Mouse (Mus musculus): ENCODE data around the gene P2ry4.
A peak's percentile ranks its signal among the peaks of the same experiment; 100 is the strongest.

The P2ry4 gene

DNA sequence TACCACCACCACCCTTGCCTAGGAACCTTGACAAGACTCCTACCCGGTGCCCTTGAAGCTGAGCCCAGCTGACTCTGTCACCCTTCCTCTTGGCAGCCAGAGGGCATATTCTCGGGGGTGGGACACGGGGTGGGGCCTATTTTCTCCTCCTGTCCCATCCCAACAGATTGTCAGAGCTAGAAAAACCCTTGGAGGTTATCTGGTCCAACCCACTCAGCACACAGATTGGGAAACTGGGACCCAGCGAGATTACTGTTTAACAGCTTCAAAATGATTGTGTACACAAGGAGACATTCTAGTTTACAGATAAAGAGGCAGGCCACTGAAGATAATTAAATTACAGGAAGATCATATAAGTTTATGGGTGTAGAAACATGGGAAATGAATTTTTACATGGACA is at the start of gene P2ry4:
P2ry4 (minus strand) TSS at position 79 of the 400 bp plus-strand sequence.
- DNase-seq = no peak

DNA sequence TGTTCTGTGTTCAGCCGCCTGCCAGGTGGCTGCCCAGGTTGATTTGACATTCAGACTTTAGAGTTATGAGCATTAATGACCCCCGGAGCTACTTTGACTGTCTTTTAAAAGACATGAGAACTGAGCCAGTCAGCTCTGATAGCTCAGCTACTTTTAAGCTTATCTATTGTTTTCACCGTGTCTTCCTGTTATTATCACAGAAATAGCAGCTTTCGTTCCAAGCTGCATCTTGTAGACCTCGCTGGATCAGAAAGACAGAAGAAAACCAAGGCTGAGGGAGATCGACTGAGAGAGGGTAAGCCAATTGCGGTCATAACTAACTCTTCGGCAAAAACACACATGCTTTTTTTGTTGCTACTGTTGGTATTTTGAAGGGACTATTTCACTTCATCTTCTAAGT is 43.8 kb upstream of the P2ry4 start:
- DNase-seq = no peak

GRCm38 (mm10) chrX:100629076-100629475 is 34.4 kb upstream of the P2ry4 start:
- no peak for DNase-seq

DNA sequence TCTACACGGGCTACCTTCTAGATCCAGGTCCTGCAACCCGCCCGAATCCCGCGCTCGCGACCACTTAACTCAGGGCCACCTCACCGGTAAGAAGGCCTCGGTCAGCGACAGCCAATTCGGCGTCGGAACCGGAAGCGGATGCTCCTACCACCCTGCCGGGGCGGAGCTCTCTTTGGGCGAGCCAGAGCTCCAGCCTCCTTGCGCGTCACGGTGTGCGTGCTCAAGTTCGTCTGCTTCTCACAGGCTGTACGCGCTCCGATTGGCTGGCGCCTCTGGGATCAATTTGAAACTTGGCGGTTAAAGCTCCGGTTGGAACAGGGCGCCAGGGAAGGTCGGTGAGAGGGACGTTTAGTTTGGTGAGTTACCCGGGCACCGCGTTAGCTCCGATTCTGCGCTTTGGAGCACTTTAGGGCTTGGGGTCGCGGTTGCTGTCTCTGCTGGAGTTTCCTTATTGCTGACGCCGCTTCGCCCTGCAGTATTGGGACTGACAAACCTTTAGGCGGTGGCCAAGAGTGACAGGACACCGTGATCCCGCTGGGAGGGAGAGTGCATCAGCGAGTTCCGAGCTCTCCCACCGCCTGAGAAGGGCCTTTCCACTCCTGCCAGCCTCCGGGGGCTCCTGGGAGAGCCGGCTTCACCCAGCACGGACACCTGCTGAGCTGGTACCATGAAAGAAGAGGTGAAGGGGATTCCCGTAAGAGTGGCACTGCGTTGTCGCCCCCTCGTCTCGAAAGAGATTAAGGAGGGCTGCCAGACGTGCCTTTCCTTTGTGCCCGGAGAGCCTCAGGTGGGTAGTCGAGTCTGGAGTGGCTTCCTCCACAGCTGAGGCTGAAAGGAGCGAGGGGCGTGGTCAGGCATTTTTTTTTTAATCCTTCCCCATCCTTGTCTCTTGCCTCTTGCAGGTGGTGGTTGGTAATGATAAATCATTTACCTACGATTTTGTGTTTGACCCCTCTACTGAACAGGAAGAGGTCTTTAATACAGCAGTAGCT is 31.4 kb upstream of the P2ry4 start, which contains the start of gene Pdzd11:
Pdzd11 (minus strand) TSS at position 767 of the 992 bp plus-strand sequence.
- peak; percentile 92 to 97 for DNase-seq

DNA sequence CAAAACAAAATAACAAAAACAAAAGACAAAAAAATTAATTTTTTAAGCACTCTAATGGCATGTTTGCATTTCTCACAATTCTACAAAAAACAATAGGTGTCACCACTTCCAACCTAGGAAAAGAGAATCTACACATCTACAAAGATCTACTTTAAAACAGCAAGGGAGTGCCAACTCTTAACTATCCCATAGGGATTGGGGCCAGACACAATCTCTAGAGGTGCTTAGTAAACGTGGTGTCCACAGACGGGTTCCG is 30.8 kb upstream of the P2ry4 start, which contains the start of gene Kif4:
Kif4 (plus strand) TSS at position 192 of the 256 bp plus-strand sequence.
- no peak for DNase-seq

DNA sequence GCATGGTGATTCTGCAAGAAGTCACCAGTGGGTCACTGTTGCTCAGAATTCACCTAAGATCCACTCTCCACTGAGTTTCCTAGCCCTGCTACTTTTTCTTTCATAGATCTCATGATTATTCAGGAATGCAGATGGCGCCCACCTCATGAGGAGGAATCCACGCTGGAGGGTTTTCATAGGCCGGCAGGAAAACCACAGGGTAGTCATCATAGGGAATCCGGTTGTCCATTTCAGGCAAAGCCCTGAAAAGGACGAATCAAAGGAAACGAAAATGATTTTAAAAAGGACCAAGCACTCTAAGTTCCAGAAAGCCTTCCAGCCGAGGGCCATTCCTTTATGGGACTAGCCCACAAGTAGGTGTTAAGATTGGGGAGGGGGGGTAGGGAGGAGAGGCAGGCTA is 30.5 kb upstream of the P2ry4 start:
- no peak for DNase-seq

DNA sequence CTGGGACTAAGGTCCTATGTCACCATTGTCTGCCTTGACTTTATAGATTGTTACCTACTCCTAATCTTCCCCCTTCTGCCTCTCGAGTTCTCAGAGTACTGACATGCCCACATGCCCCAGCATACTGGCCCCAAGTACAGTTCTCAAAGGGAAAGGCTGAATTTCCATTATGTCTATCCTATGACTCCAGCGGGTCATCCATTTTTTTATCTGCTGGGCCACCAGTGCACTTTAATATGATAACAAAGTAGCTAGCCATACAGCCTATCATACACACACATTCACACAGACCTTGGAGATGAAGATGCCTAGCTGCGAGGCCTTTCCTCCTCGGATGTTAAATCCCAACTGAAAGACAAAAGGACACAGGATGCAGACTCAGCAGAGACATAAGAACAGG is 29.6 kb upstream of the P2ry4 start:
- DNase-seq = no peak

GRCm38 (mm10) chrX:100621366-100621765 is 26.7 kb upstream of the P2ry4 start:
- peak; percentile 34 to 41 for DNase-seq

GRCm38 (mm10) chrX:100618488-100618887 is 23.8 kb upstream of the P2ry4 start:
- peak; percentile 5 to 37 for DNase-seq

DNA sequence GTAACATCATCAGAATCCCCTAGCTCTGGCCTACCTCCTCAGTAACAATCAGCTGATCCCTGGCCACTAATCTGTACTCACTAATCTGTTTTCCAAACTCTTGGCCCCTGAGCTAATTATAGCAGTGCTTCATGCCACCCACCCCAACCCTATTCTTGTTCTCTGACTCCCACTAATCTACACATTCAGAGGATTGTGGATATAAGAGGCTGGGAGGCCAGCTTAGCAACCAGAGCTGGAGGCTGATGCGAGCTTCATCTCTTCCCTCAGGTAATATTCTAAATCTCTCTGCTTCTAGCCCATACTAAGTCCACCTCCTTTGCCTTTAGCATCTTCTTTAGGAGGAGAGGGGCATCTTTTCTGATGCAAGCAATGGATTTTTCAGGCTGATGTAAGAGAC is 10.6 kb upstream of the P2ry4 start, which contains the start of gene Arr3:
Arr3 (plus strand) TSS at position 184 of the 400 bp plus-strand sequence.
- DNase-seq = no peak

DNA sequence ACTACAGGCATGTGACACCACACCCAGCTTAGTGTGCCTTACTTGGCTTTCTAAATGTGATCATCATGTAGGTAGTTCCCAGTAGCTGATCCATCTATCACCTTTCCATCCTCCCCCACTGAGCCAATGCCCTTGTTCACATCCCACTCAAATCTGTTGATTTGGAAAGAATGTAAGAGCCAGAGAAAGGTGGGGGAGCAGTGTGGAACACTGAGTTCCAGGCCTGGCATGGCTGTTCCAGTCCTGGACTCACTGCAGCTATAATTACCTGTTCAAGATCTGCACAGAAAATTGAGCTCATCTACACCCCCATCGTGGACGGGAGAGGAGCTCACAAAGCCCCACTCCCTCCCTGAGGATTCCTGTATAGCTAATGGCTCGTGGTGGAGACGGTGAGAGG is 5.1 kb upstream of the P2ry4 start:
- no peak for DNase-seq

DNA sequence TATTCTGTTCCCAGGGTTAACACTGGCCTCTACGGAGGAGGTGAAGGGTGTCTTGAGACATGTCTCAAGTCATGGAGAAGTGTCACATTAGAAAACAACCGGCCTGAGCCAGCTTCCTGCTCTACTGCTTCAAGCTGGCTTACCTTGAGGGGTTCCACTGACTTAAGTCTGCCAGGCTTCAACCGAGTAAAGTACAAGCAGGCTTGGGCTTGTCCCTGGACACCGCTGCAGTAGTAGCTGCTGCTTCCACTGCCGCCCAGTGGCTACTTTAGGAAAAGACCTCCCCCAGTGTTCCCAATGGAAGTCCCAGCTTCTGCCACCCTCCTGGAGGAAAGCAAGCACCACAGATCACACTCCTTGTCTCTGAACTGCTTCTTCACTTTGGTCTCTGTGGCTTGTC is 2.8 kb upstream of the P2ry4 start:
- peak; percentile 63 to 68 for DNase-seq

DNA sequence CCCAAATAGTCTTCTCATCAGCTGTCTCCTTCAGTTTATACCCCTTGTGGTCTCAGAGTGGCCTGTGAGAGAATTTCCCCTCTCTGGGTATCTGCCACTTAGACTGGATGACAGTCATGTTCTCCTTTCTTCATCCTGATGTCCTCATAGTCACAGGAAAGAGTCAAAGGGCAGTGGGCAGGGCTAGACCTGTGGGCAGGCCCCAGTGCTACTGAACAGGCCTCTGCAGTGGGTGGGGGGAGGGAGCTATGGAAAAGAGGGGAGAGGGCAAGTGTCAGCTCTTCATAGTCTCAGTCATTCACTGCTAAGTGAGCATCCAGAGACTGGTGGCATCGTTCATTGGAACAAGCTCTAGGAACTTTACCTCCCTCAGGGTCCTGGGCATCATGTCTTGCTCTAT is 22.7 kb downstream of the P2ry4 start, which contains the start of gene Awat1:
Awat1 (plus strand) TSS at position 301 of the 400 bp plus-strand sequence.
- DNase-seq = no peak

GRCm38 (mm10) chrX:100565696-100566095 is 29.0 kb downstream of the P2ry4 start:
- DNase-seq = no peak

DNA sequence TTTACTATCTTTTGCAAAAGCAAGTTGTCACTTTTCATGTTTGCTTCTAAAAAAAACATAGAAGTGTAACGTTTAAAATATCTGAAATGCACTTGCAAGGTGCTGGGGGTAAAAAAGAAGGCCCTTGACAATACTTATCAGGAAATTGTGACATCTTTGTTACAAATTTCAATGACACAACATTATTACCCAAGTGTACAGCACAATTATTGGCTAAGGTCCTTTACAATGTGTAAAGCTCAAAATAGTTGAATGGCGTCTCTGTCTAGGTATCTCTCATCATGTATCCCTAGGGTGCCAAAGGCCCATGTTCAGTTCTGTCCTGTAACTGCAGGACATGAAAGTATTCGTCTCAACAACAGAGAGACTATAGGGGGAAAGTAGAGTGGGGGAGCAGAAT is 38.6 kb downstream of the P2ry4 start:
- no peak for DNase-seq

All from kidney, postnatal 25 days (tissue).